Mouse (Mus musculus): ENCODE results near the gene Cog5. TPM values are rescaled to one million over a fixed set of nuclear protein-coding genes. Genes with fewer than 3 reads are reported as not detected.

The Cog5 gene
- total and polyA plus RNA-seq, 3 experiments, result 27.1 to 28.4 TPM; not detected in 1

GRCm38 (mm10) chr12:31726707-31727106, 72.0 kb downstream of the Cog5 start:
- Histone ChIP-seq H3K9ac (ENCODE audit: control insufficient read depth, low read depth, low read length, poor library complexity, severe bottlenecking) (no peak overlapping the region), H3K9me3 (replicated peaks; ENCODE audit: insufficient read depth, low read length) (no peaks in the 10 kb centered on the region), H3K4me1 (ENCODE audit: control insufficient read depth in 1 of 2, insufficient read depth in 2 of 2, low read length in 2 of 2) (peaks cover 0 to 3% of the 10 kb centered on the region in 2 experiments; a peak in 1 of 4 replicates), H3K27ac (ENCODE audit: control insufficient read depth, low read depth, low read length) (no peak overlapping the region), H3K4me3 (ENCODE audit: control insufficient read depth in 1 of 2, insufficient read depth in 1 of 2, low read depth in 2 of 2, low read length in 2 of 2) (no peak overlapping the region), H3K79me2 (ENCODE audit: control insufficient read depth, insufficient read depth, low read length, poor library complexity) (no peaks in the 10 kb centered on the region), H3K27me3 (ENCODE audit: control insufficient read depth in 1 of 2, insufficient read depth in 2 of 2, low read length in 2 of 2) (no peaks in the 10 kb centered on the region; a peak in 1 of 4 replicates), H3K36me3 (ENCODE audit: control insufficient read depth in 1 of 2, insufficient read depth in 2 of 2, low read length in 2 of 2) (peaks cover 0 to 9% of the 10 kb centered on the region in 2 experiments; a peak in 2 of 4 replicates)
- TF ChIP-seq SIN3A (IDR thresholded peaks at IDR 0.05; ENCODE audit: low read length), result no peak
- no peak for TF ChIP-seq E2F4 (IDR thresholded peaks at IDR 0.05; ENCODE audit: borderline replicate concordance, low read depth, low read length)
- TF ChIP-seq MEF2A (IDR thresholded peaks at IDR 0.05; ENCODE audit: extremely low read depth, insufficient replicate concordance, low read depth, low read length, poor library complexity, severe bottlenecking), result no peak
- DNase-seq (ENCODE audit: low read depth, low spot score), result no peak

GRCm38 (mm10) chr12:31730126-31730525, 75.5 kb downstream of the Cog5 start:
- Histone ChIP-seq H3K27me3 (ENCODE audit: control insufficient read depth in 1 of 2, insufficient read depth in 2 of 2, low read length in 2 of 2) (no peaks in the 10 kb centered on the region; a peak in 1 of 4 replicates), H3K27ac (ENCODE audit: control insufficient read depth, low read depth, low read length) (no peak overlapping the region), H3K9me3 (replicated peaks; ENCODE audit: insufficient read depth, low read length) (no peaks in the 10 kb centered on the region), H3K79me2 (ENCODE audit: control insufficient read depth, insufficient read depth, low read length, poor library complexity) (no peaks in the 10 kb centered on the region), H3K4me3 (ENCODE audit: control insufficient read depth in 1 of 2, insufficient read depth in 1 of 2, low read depth in 2 of 2, low read length in 2 of 2) (no peak overlapping the region), H3K9ac (ENCODE audit: control insufficient read depth, low read depth, low read length, poor library complexity, severe bottlenecking) (no peak overlapping the region), H3K4me1 (ENCODE audit: control insufficient read depth in 1 of 2, insufficient read depth in 2 of 2, low read length in 2 of 2) (peaks cover 0 to 3% of the 10 kb centered on the region in 2 experiments; a peak in 2 of 4 replicates), H3K36me3 (ENCODE audit: control insufficient read depth in 1 of 2, insufficient read depth in 2 of 2, low read length in 2 of 2) (peaks cover 0 to 13% of the 10 kb centered on the region in 2 experiments; a peak in 3 of 4 replicates)
- TF ChIP-seq TAL1 (IDR thresholded peaks at IDR 0.05; ENCODE audit: low read length), result no peak
- TF ChIP-seq TCF12 (IDR thresholded peaks at IDR 0.05; ENCODE audit: low read depth, low read length), result no peak
- no peak for TF ChIP-seq POLR2AphosphoS5 (IDR thresholded peaks at IDR 0.05; ENCODE audit: borderline replicate concordance, low read depth, low read length)
- TF ChIP-seq CHD1 (IDR thresholded peaks at IDR 0.05; ENCODE audit: low read depth, low read length), result no peak
- no peak for TF ChIP-seq ELF1 (IDR thresholded peaks at IDR 0.05; ENCODE audit: low read depth, low read length)
- TF ChIP-seq ZC3H11A (IDR thresholded peaks at IDR 0.05; ENCODE audit: low read depth, low read length), result no peak
- TF ChIP-seq ZMIZ1 (IDR thresholded peaks at IDR 0.05; ENCODE audit: low read depth, low read length), result no peak
- no peak for TF ChIP-seq JUND (IDR thresholded peaks at IDR 0.05; ENCODE audit: low read depth, low read length)
- TF ChIP-seq POLR2A (IDR thresholded peaks at IDR 0.05; ENCODE audit: control insufficient read depth in 1 of 2, insufficient read depth in 1 of 2, low read depth in 1 of 2, low read length in 2 of 2, poor library complexity in 1 of 2), result no peak
- TF ChIP-seq NRF1 (IDR thresholded peaks at IDR 0.05; ENCODE audit: insufficient read depth, low read depth, low read length, poor library complexity, severe bottlenecking), result no peak
- no peak for TF ChIP-seq EP300 (IDR thresholded peaks at IDR 0.05; ENCODE audit: low read depth in 1 of 2, low read length in 2 of 2)
- no peak for TF ChIP-seq TBP (IDR thresholded peaks at IDR 0.05; ENCODE audit: low read depth, low read length)
- TF ChIP-seq POLR2AphosphoS2 (IDR thresholded peaks at IDR 0.05; ENCODE audit: low read length), result no peak
- no peak for TF ChIP-seq MAFK (IDR thresholded peaks at IDR 0.05; ENCODE audit: borderline replicate concordance, low read depth, low read length)
- no peak for TF ChIP-seq MAX (IDR thresholded peaks at IDR 0.05; ENCODE audit: low read length)
- TF ChIP-seq USF2 (IDR thresholded peaks at IDR 0.05; ENCODE audit: borderline replicate concordance in 1 of 2, insufficient read depth in 1 of 2, low read depth in 1 of 2, low read length in 2 of 2), result no peak
- no peak for DNase-seq (ENCODE audit: low read depth, low spot score)
